Mouse (Mus musculus) stomach, embryonic 15.5 days (tissue): ENCODE data around the gene Cacna1a. TPM values are rescaled to one million over a fixed set of nuclear protein-coding genes. Genes with fewer than 3 reads are reported as not detected.

Source experiments
- ATAC-seq: fragments of 200-750 bp; cut with Nextera tagmentation; 2 replicates; pipeline ENCODE4 v1.8.0; 2017; ENCODE audit warnings: low read depth, moderate number of reproducible peaks, moderate TSS enrichment; ENCODE audit not compliant: insufficient read depth, low FRiP score
- H3K27ac ChIP-seq: fragments of 300-500 bp; sonication (generic); 2 replicates; pipeline ENCODE4 v1.5.1; 2015; ENCODE audit warnings: mild to moderate bottlenecking, inconsistent platforms
- H3K27me3 ChIP-seq: fragments of 300-500 bp; sonication (generic); replicated peaks from 2 replicates; pipeline ENCODE4 v1.6.1; 2015; ENCODE audit warnings: inconsistent platforms
- H3K36me3 ChIP-seq: fragments of 300-500 bp; sonication (generic); 2 replicates; pipeline ENCODE4 v1.6.1; 2015; ENCODE audit warnings: inconsistent platforms
- H3K4me1 ChIP-seq: fragments of 300-500 bp; sonication (generic); 2 replicates; pipeline ENCODE4 v1.6.1; 2015; ENCODE audit warnings: inconsistent platforms
- H3K4me2 ChIP-seq: fragments of 300-500 bp; sonication (generic); 2 replicates; pipeline ENCODE4 v1.6.1; 2015; ENCODE audit warnings: mild to moderate bottlenecking, inconsistent platforms
- H3K4me3 ChIP-seq: fragments of 300-500 bp; sonication (generic); replicated peaks from 2 replicates; pipeline ENCODE4 v1.5.1; 2015; ENCODE audit warnings: inconsistent platforms
- H3K9ac ChIP-seq: fragments of 300-500 bp; sonication (generic); 2 replicates; pipeline ENCODE4 v1.6.1; 2015; ENCODE audit warnings: inconsistent platforms
- H3K9me3 ChIP-seq: fragments of 300-500 bp; sonication (generic); 2 replicates; pipeline ENCODE4 v1.6.1; 2016; ENCODE audit warnings: inconsistent platforms
- WGBS: fragments of 180-500 bp; shearing (Covaris S2); methylation state at CpG from one replicate; pipeline ENCODE4 v1.1.7; 2015; 5-methylcytosine and 5-hydroxymethylcytosine counted together
- polyA plus RNA-seq: library from polyadenylated mRNA; unstranded; fragments of >200 nt; fragmentation: Nextera tagmentation; extraction: Ambion mirVana; gene quantifications from 2 replicates; pipeline ENCODE4 v1.2.1, GENCODE M21; 2015

The Cacna1a gene
- polyA plus RNA-seq, 1 experiment from 2014 or later, result 4.1 TPM

DNA sequence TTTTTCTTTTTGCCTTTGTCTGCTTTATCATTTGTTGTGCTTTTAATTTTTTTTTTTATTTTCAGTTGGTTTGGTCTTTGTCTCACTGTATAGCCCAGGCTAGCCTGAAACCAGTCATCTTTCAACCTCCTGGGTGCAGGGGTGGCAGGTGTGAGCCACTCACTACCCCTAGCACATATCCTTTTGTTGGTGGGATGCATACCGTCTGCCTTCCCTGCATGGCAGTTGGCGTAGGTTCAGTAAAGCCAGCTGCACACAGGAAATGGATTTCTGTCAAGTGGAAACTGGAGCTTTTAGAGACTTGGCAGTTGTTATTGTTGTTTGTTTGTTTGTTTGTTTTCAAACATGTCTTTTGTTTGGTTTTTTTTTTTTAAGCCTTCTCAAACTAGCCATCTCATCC, 132.8 kb downstream of the Cacna1a start:
- Histone ChIP-seq H3K4me3 (no peak overlapping the region), H3K9ac (no peak overlapping the region), H3K36me3 (no peaks in the 10 kb centered on the region), H3K27me3 (no peaks in the 10 kb centered on the region), H3K4me1 (no peaks in the 10 kb centered on the region), H3K9me3 (no peaks in the 10 kb centered on the region), H3K4me2 (no peak overlapping the region), H3K27ac (no peak overlapping the region)
- no peak for ATAC-seq
- 55% methylated on average over 2 of the region's 2 CpGs for WGBS

DNA sequence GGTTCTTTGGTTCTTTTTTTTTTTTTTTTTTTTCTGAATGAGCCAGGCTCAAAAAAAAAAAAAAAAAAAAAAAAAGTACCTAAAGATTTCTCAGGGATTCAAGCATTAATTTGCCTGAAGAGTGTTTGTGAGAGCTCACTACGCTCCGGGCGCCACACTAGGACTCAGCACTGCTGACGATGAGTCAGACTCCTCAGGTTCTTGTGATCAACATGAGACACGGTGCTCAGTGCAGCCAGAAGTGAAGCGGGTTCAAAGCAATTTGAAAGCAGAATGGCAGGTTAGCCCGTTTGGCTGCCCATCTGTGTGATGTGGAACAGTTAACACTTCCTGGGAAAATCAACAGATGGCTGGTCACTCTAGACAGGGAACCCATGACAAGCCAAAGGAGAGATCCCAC, 139.8 kb downstream of the Cacna1a start:
- no peak for ATAC-seq
- no peaks in the 10 kb centered on the region for H3K4me1 ChIP-seq
- no peaks in the 10 kb centered on the region for H3K27me3 ChIP-seq
- no peak overlapping the region for H3K4me2 ChIP-seq
- H3K9me3 ChIP-seq, result no peaks in the 10 kb centered on the region
- no peak overlapping the region for H3K9ac ChIP-seq
- H3K27ac ChIP-seq, result no peak overlapping the region
- H3K36me3 ChIP-seq, result no peaks in the 10 kb centered on the region
- no peak overlapping the region for H3K4me3 ChIP-seq
- 81% methylated on average over 7 of the region's 7 CpGs for WGBS

DNA sequence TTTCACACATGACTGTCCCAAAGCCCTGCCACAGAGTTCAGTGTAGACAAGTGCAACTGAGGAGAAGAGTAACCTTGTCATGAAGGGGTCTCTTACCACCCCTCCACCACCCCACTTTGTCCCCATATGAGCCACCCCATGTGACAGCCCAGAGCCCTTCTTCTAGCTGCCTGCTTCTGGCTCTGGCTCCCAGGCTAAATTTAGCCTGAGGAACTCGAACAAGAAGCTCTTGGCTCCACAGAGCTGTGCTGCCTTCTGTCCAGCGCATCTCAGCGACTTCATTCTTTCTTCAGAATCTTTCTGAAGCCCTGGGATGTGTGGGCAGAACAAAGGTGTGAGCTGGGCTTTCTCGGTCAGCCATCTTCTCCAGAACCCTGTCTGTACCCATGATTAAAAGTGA, 141.3 kb downstream of the Cacna1a start:
- Histone ChIP-seq H3K4me1 (no peaks in the 10 kb centered on the region), H3K9ac (no peak overlapping the region), H3K36me3 (no peaks in the 10 kb centered on the region), H3K4me3 (no peak overlapping the region), H3K27ac (no peak overlapping the region), H3K27me3 (no peaks in the 10 kb centered on the region), H3K9me3 (no peaks in the 10 kb centered on the region), H3K4me2 (no peak overlapping the region)
- WGBS, result 71% methylated on average over 4 of the region's 4 CpGs
- no peak for ATAC-seq

DNA sequence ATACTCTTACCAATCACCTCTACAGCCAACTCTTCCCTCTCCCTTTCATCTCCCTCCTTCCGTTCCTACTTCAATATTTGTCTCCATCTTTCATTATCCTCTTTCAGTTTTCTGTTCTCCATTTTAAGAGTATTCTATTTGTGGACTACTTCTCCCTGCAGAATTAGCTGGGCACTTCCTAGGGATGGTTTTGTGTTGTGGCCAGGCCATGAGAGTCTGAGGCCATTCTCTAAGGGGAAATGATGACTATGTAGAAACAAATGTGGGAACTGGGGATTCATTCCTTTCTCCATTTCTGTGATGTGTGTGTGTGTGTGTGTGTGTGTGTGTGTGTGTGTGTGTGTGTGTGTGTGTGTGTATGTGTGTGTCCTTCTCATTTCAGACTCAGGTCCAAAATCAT, 144.5 kb downstream of the Cacna1a start:
- Histone ChIP-seq H3K4me2 (no peak overlapping the region), H3K4me1 (no peaks in the 10 kb centered on the region), H3K27me3 (no peaks in the 10 kb centered on the region), H3K9me3 (no peaks in the 10 kb centered on the region), H3K4me3 (no peak overlapping the region), H3K27ac (no peak overlapping the region), H3K36me3 (no peaks in the 10 kb centered on the region), H3K9ac (no peak overlapping the region)
- no peak for ATAC-seq
- 94% methylated on average over 1 of the region's 1 CpGs for WGBS

DNA sequence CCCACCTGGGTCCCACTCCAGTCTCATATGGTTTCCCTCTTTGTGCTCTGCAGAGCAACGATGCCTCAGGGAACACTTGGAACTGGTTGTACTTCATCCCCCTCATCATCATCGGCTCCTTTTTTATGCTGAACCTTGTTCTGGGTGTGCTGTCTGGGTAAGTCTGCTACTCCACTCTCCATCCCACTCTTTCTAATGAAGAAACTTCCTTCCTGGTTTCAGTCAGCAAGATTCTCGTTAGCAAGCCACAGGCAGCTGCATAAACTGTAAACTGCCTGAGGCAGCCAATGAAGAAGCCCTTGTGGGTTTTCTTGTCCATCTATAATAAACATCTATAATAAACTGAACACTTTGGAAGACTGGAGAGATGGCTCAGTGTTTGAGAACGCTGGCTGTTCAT, 145.1 kb downstream of the Cacna1a start:
- WGBS, result 71% methylated on average over 4 of the region's 4 CpGs
- Histone ChIP-seq H3K4me1 (no peaks in the 10 kb centered on the region), H3K9ac (no peak overlapping the region), H3K9me3 (no peaks in the 10 kb centered on the region), H3K4me3 (no peak overlapping the region), H3K27me3 (no peaks in the 10 kb centered on the region), H3K27ac (no peak overlapping the region), H3K36me3 (no peaks in the 10 kb centered on the region), H3K4me2 (no peak overlapping the region)
- no peak for ATAC-seq

DNA sequence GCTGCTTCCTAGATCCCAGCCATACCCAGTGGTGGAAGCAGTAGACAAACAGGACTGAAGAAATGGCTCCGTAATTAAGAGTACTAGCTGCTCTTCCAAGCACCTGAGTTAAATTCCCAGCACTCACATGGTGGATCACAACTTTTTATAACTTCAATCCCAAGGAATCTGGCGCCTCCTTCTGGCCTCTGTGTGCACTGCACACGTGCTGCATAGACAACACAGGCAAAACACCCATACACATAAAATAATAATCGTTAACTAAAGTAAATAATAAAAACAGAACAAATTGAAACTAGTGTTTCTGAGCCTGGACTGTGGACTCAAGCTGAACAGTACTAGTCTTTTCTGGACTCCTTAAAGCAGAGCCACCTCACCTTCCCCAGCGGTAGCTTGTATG, 148.7 kb downstream of the Cacna1a start:
- H3K9me3 ChIP-seq, result no peaks in the 10 kb centered on the region
- H3K27me3 ChIP-seq, result no peaks in the 10 kb centered on the region
- H3K4me3 ChIP-seq, result no peak overlapping the region
- H3K9ac ChIP-seq, result no peak overlapping the region
- 82% methylated on average over 5 of the region's 5 CpGs for WGBS
- ATAC-seq, result no peak
- H3K27ac ChIP-seq, result no peak overlapping the region
- H3K36me3 ChIP-seq, result no peaks in the 10 kb centered on the region
- no peak overlapping the region for H3K4me2 ChIP-seq
- H3K4me1 ChIP-seq, result no peaks in the 10 kb centered on the region

DNA sequence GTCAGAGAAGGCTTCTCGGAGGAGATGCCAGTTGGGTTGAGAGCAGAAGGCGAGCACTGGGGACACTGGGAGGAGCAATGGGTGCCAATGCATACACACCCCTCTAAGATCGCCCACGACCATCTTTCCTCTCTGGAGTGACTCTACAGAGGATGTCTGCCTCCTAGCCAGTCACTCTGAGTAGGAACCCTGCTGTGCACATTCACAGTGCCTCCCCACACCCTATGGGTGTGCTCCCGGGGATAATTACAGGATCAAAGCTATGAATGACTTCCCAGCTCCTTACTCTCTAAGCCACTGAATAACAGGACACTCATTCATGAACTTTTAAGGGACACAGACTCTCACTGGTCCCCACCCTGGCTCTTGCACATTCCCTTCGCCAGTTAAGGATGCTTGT, 151.1 kb downstream of the Cacna1a start:
- Histone ChIP-seq H3K4me2 (no peak overlapping the region), H3K36me3 (no peaks in the 10 kb centered on the region), H3K27ac (no peak overlapping the region), H3K27me3 (no peaks in the 10 kb centered on the region), H3K4me1 (no peaks in the 10 kb centered on the region), H3K9me3 (no peaks in the 10 kb centered on the region), H3K4me3 (no peak overlapping the region), H3K9ac (no peak overlapping the region)
- no peak for ATAC-seq
- whole genome bisulfite sequencing, result 50% methylated on average over 6 of the region's 6 CpGs

DNA sequence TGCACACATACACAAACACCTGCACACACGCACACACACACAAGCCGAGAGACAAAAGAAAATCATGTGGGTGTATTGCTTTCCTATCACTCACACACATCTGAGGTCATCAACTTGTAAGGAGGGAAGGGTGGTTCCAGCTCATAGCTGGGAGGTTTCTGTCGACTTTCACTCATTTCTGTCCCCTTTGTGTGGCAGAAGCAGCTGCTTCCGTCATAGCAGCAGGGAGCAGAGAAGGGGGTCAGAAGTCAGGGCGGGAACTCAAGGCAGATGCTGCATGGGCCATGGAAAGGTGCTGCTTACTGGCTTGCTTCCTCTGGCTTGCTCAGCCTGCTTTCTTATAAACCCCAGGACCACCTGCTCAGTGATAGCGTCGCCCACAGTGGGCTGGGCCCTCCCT, 154.2 kb downstream of the Cacna1a start:
- no peak overlapping the region for H3K9ac ChIP-seq
- no peaks in the 10 kb centered on the region for H3K36me3 ChIP-seq
- H3K4me3 ChIP-seq, result no peak overlapping the region
- H3K4me2 ChIP-seq, result no peak overlapping the region
- H3K4me1 ChIP-seq, result no peaks in the 10 kb centered on the region
- H3K9me3 ChIP-seq, result no peaks in the 10 kb centered on the region
- no peak for ATAC-seq
- no peaks in the 10 kb centered on the region for H3K27me3 ChIP-seq
- 70% methylated on average over 7 of the region's 7 CpGs for WGBS
- H3K27ac ChIP-seq, result no peak overlapping the region

DNA sequence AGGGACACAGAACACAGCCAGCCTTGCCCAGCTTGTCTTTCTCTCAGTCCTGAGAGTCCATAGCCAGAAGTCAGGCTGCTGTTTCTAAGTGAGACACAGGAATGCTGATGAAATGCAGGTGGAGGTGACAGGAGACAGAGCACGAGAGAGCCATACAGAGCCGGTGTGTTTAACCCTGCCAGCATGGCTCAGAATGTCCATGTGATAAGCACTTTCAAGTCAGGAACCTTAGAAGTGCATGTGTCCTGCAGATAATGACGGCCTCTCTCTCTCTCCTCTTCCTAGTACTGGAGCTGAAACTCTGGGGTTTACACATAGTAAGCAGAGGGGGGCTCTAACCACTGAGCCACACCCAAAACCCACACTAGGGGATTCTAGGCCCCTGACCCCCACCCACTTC, 157.3 kb downstream of the Cacna1a start:
- Histone ChIP-seq H3K9me3 (no peaks in the 10 kb centered on the region), H3K4me1 (no peaks in the 10 kb centered on the region), H3K4me2 (no peak overlapping the region), H3K4me3 (no peak overlapping the region), H3K27me3 (no peaks in the 10 kb centered on the region), H3K36me3 (no peaks in the 10 kb centered on the region), H3K27ac (no peak overlapping the region), H3K9ac (no peak overlapping the region)
- 33% methylated on average over 3 of the region's 3 CpGs for WGBS
- no peak for ATAC-seq

DNA sequence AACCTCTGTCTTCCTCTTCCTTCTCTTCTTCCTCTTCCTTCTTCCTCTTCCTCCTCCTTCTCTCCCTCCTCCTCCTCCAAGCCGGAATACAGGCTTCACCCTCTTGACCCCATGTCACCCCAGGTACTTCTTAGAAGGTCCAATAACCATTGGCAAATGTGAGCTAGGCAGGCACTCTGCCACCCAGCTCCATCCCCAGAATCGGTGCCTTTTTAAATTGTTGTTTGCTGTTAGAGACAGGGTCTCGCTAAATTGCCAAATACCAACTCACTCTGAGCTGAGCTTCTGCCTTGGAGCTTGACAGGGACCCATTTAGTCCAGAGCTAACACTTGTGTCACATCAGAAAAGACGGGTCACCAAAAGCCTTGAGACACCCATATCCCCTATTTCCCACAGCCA, 164.2 kb downstream of the Cacna1a start:
- no peak overlapping the region for H3K4me3 ChIP-seq
- WGBS, result 82% methylated on average over 4 of the region's 4 CpGs
- no peaks in the 10 kb centered on the region for H3K9me3 ChIP-seq
- no peak overlapping the region for H3K27ac ChIP-seq
- no peak overlapping the region for H3K4me2 ChIP-seq
- H3K9ac ChIP-seq, result no peak overlapping the region
- H3K36me3 ChIP-seq, result no peaks in the 10 kb centered on the region
- H3K27me3 ChIP-seq, result peaks cover 18% of the 10 kb centered on the region
- no peak for ATAC-seq
- no peaks in the 10 kb centered on the region for H3K4me1 ChIP-seq

DNA sequence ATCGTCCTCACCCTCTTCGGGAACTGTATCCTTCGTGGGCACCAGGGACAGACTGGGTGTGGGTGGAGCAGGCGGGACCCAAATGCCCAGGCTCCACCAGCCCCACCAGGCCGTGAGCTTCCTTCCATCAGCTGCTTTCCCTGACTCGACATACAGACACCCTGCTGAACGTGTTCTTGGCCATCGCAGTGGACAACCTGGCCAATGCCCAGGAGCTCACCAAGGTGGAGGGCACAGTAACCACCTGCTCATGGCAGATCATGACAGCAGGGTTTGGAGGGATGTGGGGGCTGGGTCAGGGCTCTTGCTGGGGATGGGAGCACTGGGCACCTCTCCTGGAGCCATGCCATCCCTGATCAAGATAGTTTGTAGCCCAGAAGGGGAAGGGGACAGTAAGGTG, 164.9 kb downstream of the Cacna1a start:
- Histone ChIP-seq H3K27ac (no peak overlapping the region), H3K27me3 (peaks cover 25% of the 10 kb centered on the region), H3K9me3 (no peaks in the 10 kb centered on the region), H3K4me3 (no peak overlapping the region), H3K4me1 (no peaks in the 10 kb centered on the region), H3K9ac (no peak overlapping the region), H3K36me3 (no peaks in the 10 kb centered on the region), H3K4me2 (no peak overlapping the region)
- ATAC-seq, result no peak
- WGBS, result 80% methylated on average over 8 of the region's 8 CpGs

DNA sequence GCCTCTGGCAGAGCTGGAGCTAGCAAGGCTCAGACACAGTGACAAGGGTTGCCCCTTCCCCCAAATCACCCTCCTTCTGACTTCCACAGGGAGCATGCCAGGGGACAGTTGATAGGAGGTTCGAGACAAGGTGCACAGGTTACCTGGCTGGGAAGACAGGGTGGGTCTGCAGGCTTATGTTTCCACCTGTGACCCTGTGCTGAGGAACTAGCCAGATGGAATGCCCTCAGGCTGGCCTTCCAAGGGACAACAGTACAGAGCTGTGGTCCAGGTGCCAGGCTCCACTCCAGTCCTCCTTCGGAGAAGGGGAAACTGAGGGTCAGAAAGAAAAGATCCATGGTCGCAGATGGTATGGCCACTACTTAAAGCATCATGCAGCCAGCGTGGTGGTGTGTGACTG, 165.4 kb downstream of the Cacna1a start:
- no peak for ATAC-seq
- no peaks in the 10 kb centered on the region for H3K9me3 ChIP-seq

DNA sequence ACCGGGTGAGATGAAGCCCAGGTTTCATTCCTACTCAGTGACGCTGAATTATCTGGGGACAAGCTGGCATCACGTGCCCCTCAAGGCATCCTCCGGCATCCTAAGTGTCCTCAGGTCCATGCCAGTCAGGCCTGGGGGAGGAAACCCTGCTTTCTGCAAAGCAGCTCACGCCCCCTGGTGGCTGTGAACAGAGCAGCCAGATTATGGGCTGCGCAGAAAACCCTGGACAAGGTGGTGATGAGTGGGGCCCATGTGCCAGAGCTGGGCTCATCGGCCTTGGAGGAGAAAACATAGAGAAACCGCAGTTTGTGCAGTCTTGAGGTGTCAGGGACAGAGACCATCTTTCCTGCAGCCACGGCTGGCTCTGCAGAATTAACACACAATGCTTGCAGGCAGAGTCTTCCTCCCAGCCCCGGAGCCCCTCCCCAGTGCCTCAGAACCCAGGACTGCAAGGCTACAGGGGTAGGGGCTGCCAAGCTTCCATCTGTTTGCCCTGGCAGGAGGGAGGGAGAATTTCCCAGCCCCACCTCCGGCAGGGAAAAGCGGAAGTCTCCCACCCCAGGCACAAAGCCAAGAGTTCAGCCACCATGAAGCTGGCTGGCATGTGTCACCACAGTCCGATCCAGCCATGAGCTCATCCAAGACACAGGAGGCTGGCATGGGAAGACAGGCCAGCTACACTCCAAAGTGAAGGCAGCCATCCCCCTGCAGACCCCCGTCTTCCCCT, 166.2 kb downstream of the Cacna1a start:
- H3K9ac ChIP-seq, result no peak overlapping the region
- peaks cover 38% of the 10 kb centered on the region for H3K27me3 ChIP-seq
- no peak overlapping the region for H3K4me3 ChIP-seq
- H3K4me1 ChIP-seq, result 0 out of 2 replicates have a peak, but pooled peaks cover 6% of the 10 kb centered on the region
- no peak overlapping the region for H3K4me2 ChIP-seq
- 43% methylated on average over 14 of the region's 14 CpGs for WGBS
- no peaks in the 10 kb centered on the region for H3K36me3 ChIP-seq
- no peak overlapping the region for H3K27ac ChIP-seq
- no peak for ATAC-seq
- no peaks in the 10 kb centered on the region for H3K9me3 ChIP-seq

More for the DNA sequence above, 165.4 kb downstream of the Cacna1a start:
- Histone ChIP-seq H3K27ac (no peak overlapping the region), H3K4me1 (no peaks in the 10 kb centered on the region), H3K27me3 (peaks cover 30% of the 10 kb centered on the region), H3K36me3 (no peaks in the 10 kb centered on the region), H3K4me3 (no peak overlapping the region), H3K9ac (no peak overlapping the region), H3K4me2 (no peak overlapping the region)
- 69% methylated on average over 4 of the region's 4 CpGs for WGBS
